Mouse (Mus musculus): ENCODE data around the gene Cep350. TPM values are rescaled to one million over a fixed set of nuclear protein-coding genes. Genes with fewer than 3 reads are reported as not detected.
A peak's percentile ranks its signal among the peaks of the same experiment; 100 is the strongest.
"Not testable (repeated sequence)": the region's sequence is repeated elsewhere in the genome, so short reads cannot be mapped to it uniquely, and the experiment has no call there.

Gene Cep350
- total RNA-seq, 2 experiments from 2014 or later, result 34.5 to 34.6 TPM

GRCm38 (mm10) chr1:155894382-155894781, 78.7 kb downstream of the Cep350 start:
- DNase-seq (ENCODE audit: low spot score), result no peak

- no peak for DNase-seq (ENCODE audit: low spot score)
These were observed 86.2 kb downstream of the Cep350 start for GRCm38 (mm10) chr1:155886846-155887245.

GRCm38 (mm10) chr1:155882646-155883231, 90.3 kb downstream of the Cep350 start:
- not testable (repeated sequence) for DNase-seq (ENCODE audit: low spot score)

- no peak for DNase-seq (ENCODE audit: low spot score)
These were observed 93.5 kb downstream of the Cep350 start for GRCm38 (mm10) chr1:155879596-155879995.

GRCm38 (mm10) chr1:155862967-155863366, 110.1 kb downstream of the Cep350 start:
- DNase-seq (ENCODE audit: low spot score), result no peak

- peak; percentile 9 for DNase-seq (ENCODE audit: low spot score)
These were observed 117.9 kb downstream of the Cep350 start for GRCm38 (mm10) chr1:155854926-155855702.

- DNase-seq (ENCODE audit: low spot score), result no peak
These were observed 120.0 kb downstream of the Cep350 start for GRCm38 (mm10) chr1:155853009-155853408.

GRCm38 (mm10) chr1:155844235-155844634, 128.8 kb downstream of the Cep350 start:
- no peak for DNase-seq (ENCODE audit: low spot score)

- DNase-seq (ENCODE audit: low spot score), result no peak
These were observed 129.5 kb downstream of the Cep350 start for GRCm38 (mm10) chr1:155843538-155843937.

- no peak for DNase-seq (ENCODE audit: low spot score)
These were observed 137.4 kb downstream of the Cep350 start for GRCm38 (mm10) chr1:155835667-155836066.

GRCm38 (mm10) chr1:155833610-155834009, 139.4 kb downstream of the Cep350 start:
- DNase-seq (ENCODE audit: low spot score), result no peak

- no peak for DNase-seq (ENCODE audit: low spot score)
These were observed 141.1 kb downstream of the Cep350 start for GRCm38 (mm10) chr1:155831958-155832357.

- DNase-seq (ENCODE audit: low spot score), result no peak
These were observed 142.2 kb downstream of the Cep350 start for GRCm38 (mm10) chr1:155830861-155831260.

- no peak for DNase-seq (ENCODE audit: low spot score)
These were observed 145.3 kb downstream of the Cep350 start for GRCm38 (mm10) chr1:155827703-155828295.

GRCm38 (mm10) chr1:155826803-155827395, 146.2 kb downstream of the Cep350 start:
- no peak for DNase-seq (ENCODE audit: low spot score)

GRCm38 (mm10) chr1:155825940-155826716, 146.9 kb downstream of the Cep350 start:
- no peak for DNase-seq (ENCODE audit: low spot score)

GRCm38 (mm10) chr1:155820646-155821045, 152.4 kb downstream of the Cep350 start:
- DNase-seq (ENCODE audit: low spot score), result no peak

GRCm38 (mm10) chr1:155816167-155816566, 156.9 kb downstream of the Cep350 start:
- no peak for DNase-seq (ENCODE audit: low spot score)

- DNase-seq (ENCODE audit: low spot score), result peak; percentile 80
These were observed 160.2 kb downstream of the Cep350 start, which contains the start of gene Qsox1 for GRCm38 (mm10) chr1:155812581-155813499. TSS of gene Qsox1 (minus strand) at chr1:155812889.

- DNase-seq (ENCODE audit: low spot score), result no peak
These were observed 161.0 kb downstream of the Cep350 start for GRCm38 (mm10) chr1:155811995-155812580.
